In the genomic region with DNA sequence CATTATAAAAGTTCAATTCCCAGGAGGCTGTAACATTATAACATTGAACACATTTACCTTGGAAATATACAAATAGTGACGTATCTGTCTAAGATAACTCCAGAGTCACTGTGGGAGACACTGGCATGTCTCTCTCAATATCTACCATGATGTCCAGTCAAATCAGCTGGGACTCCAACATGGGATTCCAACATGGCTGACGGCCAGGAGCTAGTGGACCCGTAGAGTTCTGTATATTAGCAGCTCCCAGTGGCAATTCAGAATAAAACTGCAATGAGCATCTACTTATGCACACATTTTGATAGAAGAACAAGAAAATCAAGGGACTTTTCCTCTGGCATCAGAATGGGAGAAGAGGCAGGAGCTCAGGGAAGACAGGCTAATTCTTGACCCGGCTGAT, we compare ENCODE assay signal across 32 mouse cellular contexts.
"Had no signal": no experiment of that assay in that cellular context is flagged by ENCODE, and none has a peak within 500 bp of the region (broad histone marks: within the 10 kb centered on the region; RNA-seq: fewer than 3 reads in every experiment).

No protein-coding gene starts in this region.

- DNase-seq: left cerebral cortex, postnatal 4 days; liver; liver, embryonic 13.5 days; liver, postnatal 0 days; lung, adult 18-20 months; lung, adult 2 months; lung, embryonic 14.5 days; lung, postnatal 10 days; lung, postnatal 14 days; lung, postnatal 36 days; lung, postnatal 4 days; midbrain, embryonic 14.5 days had no signal

- H3K9ac ChIP-seq: limb, embryonic 12.5 days; limb, embryonic 13.5 days; limb, embryonic 15.5 days; liver, embryonic 12.5 days; liver, embryonic 13.5 days; liver, embryonic 14.5 days; liver, embryonic 15.5 days; liver, postnatal 0 days; lung, embryonic 14.5 days; lung, embryonic 15.5 days; midbrain, embryonic 12.5 days; midbrain, embryonic 13.5 days; midbrain, embryonic 15.5 days; neural tube, embryonic 12.5 days had no signal

- H3K4me2 ChIP-seq: limb, embryonic 12.5 days; limb, embryonic 13.5 days; limb, embryonic 15.5 days; liver, embryonic 11.5 days; liver, embryonic 12.5 days; liver, embryonic 13.5 days; liver, embryonic 15.5 days; lung, embryonic 14.5 days; lung, embryonic 15.5 days; midbrain, embryonic 11.5 days; midbrain, embryonic 12.5 days; midbrain, embryonic 13.5 days; midbrain, embryonic 15.5 days; neural tube, embryonic 12.5 days had no signal

- H3K36me3 ChIP-seq: limb, embryonic 10.5 days; limb, embryonic 12.5 days; limb, embryonic 13.5 days; limb, embryonic 15.5 days; liver, embryonic 12.5 days; liver, embryonic 13.5 days; liver, embryonic 15.5 days; lung, embryonic 15.5 days; midbrain, embryonic 10.5 days; midbrain, embryonic 12.5 days; midbrain, embryonic 13.5 days; midbrain, embryonic 15.5 days; neural tube, embryonic 12.5 days had no signal

- H3K4me3 ChIP-seq: limb, embryonic 10.5 days; limb, embryonic 12.5 days; limb, embryonic 13.5 days; limb, embryonic 15.5 days; liver, embryonic 12.5 days; liver, embryonic 13.5 days; liver, embryonic 15.5 days; lung, embryonic 15.5 days; megakaryocyte, embryonic 14.5 days; midbrain, embryonic 10.5 days; midbrain, embryonic 12.5 days; midbrain, embryonic 13.5 days; midbrain, embryonic 15.5 days; myocyte; neural tube, embryonic 12.5 days had no signal

- H3K27ac ChIP-seq: limb, embryonic 10.5 days; liver, embryonic 12.5 days; liver, embryonic 13.5 days; liver, embryonic 14.5 days; liver, embryonic 15.5 days; lung, embryonic 15.5 days; macrophage; midbrain, embryonic 10.5 days; midbrain, embryonic 12.5 days; midbrain, embryonic 13.5 days; midbrain, embryonic 15.5 days; neural tube, embryonic 12.5 days had no signal

- ATAC-seq: liver, embryonic 12.5 days; liver, postnatal 0 days; lung, postnatal 0 days; midbrain, embryonic 13.5 days; midbrain, embryonic 15.5 days; midbrain, embryonic 16.5 days had no signal

- H3K9me3 ChIP-seq: limb, embryonic 10.5 days; limb, embryonic 12.5 days; limb, embryonic 13.5 days; limb, embryonic 15.5 days; liver, embryonic 12.5 days; liver, embryonic 13.5 days; liver, embryonic 15.5 days; lung, embryonic 15.5 days; megakaryocyte, embryonic 14.5 days; midbrain, embryonic 10.5 days; midbrain, embryonic 12.5 days; midbrain, embryonic 13.5 days; midbrain, embryonic 15.5 days; neural tube, embryonic 12.5 days had no signal

- H3K27me3 ChIP-seq: limb, embryonic 12.5 days; limb, embryonic 13.5 days; limb, embryonic 15.5 days; liver, embryonic 12.5 days; liver, embryonic 13.5 days; liver, embryonic 15.5 days; lung, embryonic 15.5 days; megakaryocyte, embryonic 14.5 days; midbrain, embryonic 12.5 days; midbrain, embryonic 13.5 days; midbrain, embryonic 15.5 days; neural tube, embryonic 12.5 days had no signal
